Mouse (Mus musculus): ENCODE measurements around the gene Hist2h3c2.
"Not testable (repeated sequence)": the region's sequence is repeated elsewhere in the genome, so short reads cannot be mapped to it uniquely, and the experiment has no call there.

Hist2h3c2 gene

DNA sequence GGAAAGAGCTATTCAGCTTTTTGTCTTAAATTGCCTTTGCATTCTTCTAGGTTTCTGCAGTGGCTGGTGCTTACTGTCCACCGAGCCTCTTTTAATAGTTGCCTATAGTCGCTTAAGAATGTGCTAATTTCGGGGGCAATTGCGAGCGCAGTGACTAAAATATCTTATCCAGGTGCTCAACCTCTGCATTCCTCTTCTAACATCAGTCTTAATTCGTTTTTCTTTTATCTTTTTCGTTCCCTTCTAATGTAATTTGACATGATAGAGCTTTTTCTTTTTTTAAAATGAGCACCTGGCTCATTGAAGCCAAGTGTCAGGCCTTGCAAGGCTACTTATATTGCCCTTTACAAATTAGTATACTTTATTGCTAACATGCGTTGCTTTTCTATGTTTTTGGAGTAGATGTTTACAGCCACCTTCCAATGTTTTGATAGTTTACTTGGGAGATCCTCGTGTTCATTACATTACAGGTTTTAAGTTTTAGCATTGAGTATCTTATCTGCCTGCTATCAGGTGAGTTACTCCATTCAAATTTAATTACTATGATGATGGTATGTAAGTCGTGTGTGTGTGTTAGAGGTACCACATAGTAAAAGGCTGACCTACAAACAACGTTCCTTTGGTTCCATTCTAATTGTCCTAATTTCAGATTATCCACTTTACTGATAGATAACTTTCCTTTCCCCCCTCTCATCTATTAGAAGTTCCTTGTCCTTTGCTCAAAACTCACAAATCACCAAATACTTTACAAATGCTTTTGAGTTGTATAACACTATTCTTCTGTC, 8.6 kb upstream of the Hist2h3c2 start:
- POLR2A ChIA-PET: interaction anchor here (0.6 to 1.4 kb wide), 26 partner anchors 8 to 166 kb away, joined by 3 to 42 read pairs (median 4); partner anchors contain the start of genes Hist2h2bb (in 4 of the 4), Hist2h2ac (in 3 of the 4), Hist2h3b (in 3 of the 4) and Bola1 (in 2 of the 4)
- CTCF ChIA-PET: interaction anchor here in 3 of 4 experiments (0.7 to 1.3 kb wide), 3 partner anchors 15 to 30 kb away, joined by 3 to 5 read pairs (median 3); partner anchors contain the start of gene Hist2h4 (in 1 of the 3)

DNA sequence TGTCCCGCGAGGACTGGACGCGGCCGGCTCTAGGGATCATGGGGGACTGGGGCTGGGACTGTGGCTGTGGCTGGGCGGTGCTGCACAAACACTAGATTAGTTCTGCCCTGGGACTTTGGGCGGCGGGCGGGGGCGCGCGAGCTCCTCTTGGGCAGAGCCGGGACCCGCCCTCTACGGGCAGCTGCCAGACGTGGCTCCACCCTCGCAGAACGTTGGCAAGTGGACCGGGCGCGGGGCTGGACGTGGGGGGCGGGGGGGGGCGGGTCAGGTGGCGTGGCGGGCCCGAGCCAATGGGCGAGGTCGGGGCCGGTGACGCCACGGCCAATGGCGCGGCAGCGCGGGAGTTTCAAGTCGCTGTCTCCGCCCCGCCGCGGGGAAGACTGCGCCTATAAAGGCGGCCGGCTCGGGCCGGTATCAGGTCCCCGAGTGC, 7.5 kb upstream of the Hist2h3c2 start, which contains the start of gene Hist2h3c1:
Hist2h3c1 (plus strand) TSS at position 259 of the 430 bp plus-strand sequence.
- ChIA-PET POLR2A (interaction anchor here in 3 of 4 experiments (0.6 to 1.4 kb wide), 9 partner anchors 9 to 31 kb away, joined by 3 to 42 read pairs (median 7); partner anchors contain the start of genes Hist2h2bb (in 2 of the 3), Bola1 (in 1 of the 3), Hist2h2ab (in 1 of the 3) and Hist2h2ac (in 1 of the 3)), CTCF (interaction anchor here in 1 of 4 experiments (0.7 kb wide), 1 partner anchor 16 kb away, joined by 5 read pairs; no protein-coding TSS in a partner anchor)

GRCm38 (mm10) chr3:96246018-96246417, 7.1 kb upstream of the Hist2h3c2 start:
- POLR2A ChIA-PET, CTCF ChIA-PET: not testable (repeated sequence)

- CTCF ChIA-PET: not testable (repeated sequence)
- POLR2A ChIA-PET: interaction anchor here in 3 of 4 experiments (0.6 to 6.2 kb wide), 34 partner anchors 9 to 371 kb away, joined by 3 to 149 read pairs (median 3); partner anchors contain the start of genes Bola1 (in 3 of the 3), Hist2h2ab (in 3 of the 3), Hist2h2ac (in 3 of the 3) and Hist2h2bb (in 3 of the 3)
Measured at GRCm38 (mm10) chr3:96245003-96245886, 6.3 kb upstream of the Hist2h3c2 start, which contains the start of gene Hist2h2aa1. Gene Hist2h2aa1 (plus strand): TSS chr3:96245497.

- CTCF ChIA-PET: no interaction called here
- POLR2A ChIA-PET: interaction anchor here in 3 of 4 experiments (0.6 to 6.2 kb wide), 48 partner anchors 10 to 432 kb away, joined by 3 to 149 read pairs (median 4); partner anchors contain the start of genes Bola1 (in 3 of the 3), Hist2h2ab (in 3 of the 3), Hist2h2ac (in 3 of the 3) and Hist2h2bb (in 3 of the 3)
Measured at GRCm38 (mm10) chr3:96243921-96244572, 5.1 kb upstream of the Hist2h3c2 start.

- ChIA-PET CTCF (no interaction called here), POLR2A (interaction anchor here (0.6 to 6.2 kb wide), 23 partner anchors 10 to 290 kb away, joined by 3 to 149 read pairs (median 7); partner anchors contain the start of genes Hist2h2bb (in 4 of the 4), Hist2h4 (in 4 of the 4), Bola1 (in 2 of the 4) and Hist2h2ab (in 2 of the 4))
Measured at GRCm38 (mm10) chr3:96240799-96241197, 1.9 kb upstream of the Hist2h3c2 start.

- CTCF ChIA-PET: not testable (repeated sequence)
Measured at GRCm38 (mm10) chr3:96239949-96240798, 1.2 kb upstream of the Hist2h3c2 start, which contains the start of gene Hist2h2aa2. Gene Hist2h2aa2 (minus strand): TSS chr3:96240276.

GRCm38 (mm10) chr3:96237904-96238511, 919 bp downstream of the Hist2h3c2 start:
- ChIA-PET CTCF (interaction anchor here in 3 of 4 experiments (0.5 to 1.8 kb wide), 4 partner anchors 9 to 172 kb away, joined by 3 to 7 read pairs (median 4); no protein-coding TSS in a partner anchor), POLR2A (interaction anchor here (0.6 to 12.2 kb wide), 80 partner anchors 9 to 584 kb away, joined by 3 to 457 read pairs (median 5); partner anchors contain the start of genes Bola1 (in 4 of the 4), Hist2h2ab (in 4 of the 4), Hist2h2ac (in 4 of the 4) and Hist2h2be (in 4 of the 4))

More at GRCm38 (mm10) chr3:96239949-96240798, 1.2 kb upstream of the Hist2h3c2 start, which contains the start of gene Hist2h2aa2:
- POLR2A ChIA-PET: interaction anchor here (0.6 to 6.2 kb wide), 20 partner anchors 11 to 289 kb away, joined by 3 to 149 read pairs (median 6); partner anchors contain the start of genes Hist2h2bb (in 4 of the 4), Hist2h4 (in 4 of the 4), Bola1 (in 2 of the 4) and Hist2h2ab (in 2 of the 4)

DNA sequence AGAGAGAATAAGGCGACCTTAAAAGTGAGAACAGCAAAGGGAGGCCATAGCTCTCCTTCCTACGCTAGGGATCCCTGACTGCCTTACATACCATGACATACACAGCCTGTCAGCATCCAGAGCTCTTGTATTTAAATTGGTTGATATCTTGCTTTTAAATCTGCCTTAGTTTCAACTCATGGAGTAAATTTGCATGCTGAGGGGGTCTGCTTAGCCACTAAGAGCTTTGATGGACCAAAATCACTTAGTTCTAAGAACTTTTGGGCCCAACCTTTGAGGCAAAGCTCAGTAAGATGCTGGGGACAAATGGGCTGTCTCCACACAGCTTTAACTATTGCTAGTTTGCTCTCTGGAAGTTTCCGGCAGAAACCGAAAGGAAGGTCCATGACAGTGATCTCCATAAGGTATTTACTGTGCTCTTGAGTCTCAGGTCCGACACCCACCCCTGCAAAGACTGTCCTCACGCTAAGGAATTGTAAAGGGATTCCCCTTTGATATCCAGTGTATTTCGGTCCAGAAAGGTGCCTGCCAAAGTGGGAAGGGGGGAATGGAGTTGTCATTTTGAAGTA, 1.5 kb downstream of the Hist2h3c2 start:
- ChIA-PET POLR2A (interaction anchor here (0.6 to 12.2 kb wide), 74 partner anchors 9 to 583 kb away, joined by 3 to 457 read pairs (median 5); partner anchors contain the start of genes Bola1 (in 4 of the 4), Hist2h2ab (in 4 of the 4), Hist2h2ac (in 4 of the 4) and Hist2h2be (in 4 of the 4)), CTCF (interaction anchor here in 2 of 4 experiments (1.2 to 1.8 kb wide), 3 partner anchors 40 to 171 kb away, joined by 3 to 7 read pairs (median 4); no protein-coding TSS in a partner anchor)

DNA sequence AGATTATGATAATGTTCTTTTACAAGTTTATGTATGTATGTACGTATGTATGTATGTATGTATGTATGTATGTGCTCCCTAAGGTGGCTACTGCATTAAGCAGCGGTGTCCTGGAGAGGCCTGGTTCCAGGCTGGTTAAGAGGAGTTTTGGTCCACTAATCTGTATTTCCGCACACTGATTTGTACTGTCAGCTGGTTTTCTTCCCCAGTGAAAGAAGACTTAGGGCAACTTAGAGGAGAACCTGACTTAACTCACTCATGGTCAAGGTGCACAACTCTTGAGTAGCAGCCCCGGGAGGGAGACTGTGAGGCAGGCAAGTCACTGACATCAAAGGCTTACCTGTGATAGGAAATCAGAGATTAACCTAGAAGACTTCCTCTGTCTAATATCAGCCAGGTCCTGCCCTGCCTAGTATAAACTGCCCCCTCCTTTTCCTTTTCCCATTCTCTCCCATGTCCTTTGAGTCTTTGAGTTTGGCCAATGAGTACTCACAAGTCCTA, 2.0 kb downstream of the Hist2h3c2 start:
- CTCF ChIA-PET: interaction anchor here in 3 of 4 experiments (0.6 to 1.8 kb wide), 3 partner anchors 41 to 298 kb away, joined by 4 to 7 read pairs (median 4); no protein-coding TSS in a partner anchor
- POLR2A ChIA-PET: interaction anchor here (0.6 to 12.2 kb wide), 60 partner anchors 8 to 367 kb away, joined by 3 to 457 read pairs (median 6); partner anchors contain the start of genes Bola1 (in 4 of the 4), Hist2h2ab (in 4 of the 4), Hist2h2ac (in 4 of the 4) and Hist2h2be (in 4 of the 4)

DNA sequence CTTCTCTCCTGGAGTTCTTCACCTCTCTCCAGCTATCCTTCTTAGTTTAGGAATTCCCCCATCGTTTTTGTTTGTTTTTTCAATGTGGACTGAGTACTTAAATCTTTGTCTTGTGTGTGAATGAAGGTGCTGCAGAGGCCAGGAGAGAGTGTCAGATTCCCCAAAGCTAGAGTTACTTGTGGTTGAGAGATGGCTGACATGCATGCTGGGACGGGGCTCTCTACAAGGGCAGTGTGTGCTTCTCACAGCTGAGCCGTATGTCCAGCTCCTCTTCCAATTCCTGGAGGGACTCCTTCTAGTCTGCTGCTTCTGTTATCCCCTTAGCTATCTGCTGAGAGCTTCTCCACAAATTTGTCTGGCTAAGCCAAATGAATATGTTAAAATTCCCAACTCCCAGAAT, 3.1 kb downstream of the Hist2h3c2 start:
- ChIA-PET POLR2A (interaction anchor here in 3 of 4 experiments (0.5 to 12.2 kb wide), 29 partner anchors 9 to 1008 kb away, joined by 3 to 457 read pairs (median 5); partner anchors contain the start of genes Bola1 (in 3 of the 3), Hist2h2ab (in 3 of the 3), Hist2h2ac (in 3 of the 3) and Hist2h2be (in 3 of the 3)), CTCF (interaction anchor here in 1 of 4 experiments (1.1 kb wide), 1 partner anchor 42 kb away, joined by 3 read pairs; no protein-coding TSS in a partner anchor)

GRCm38 (mm10) chr3:96234914-96235313, 4.0 kb downstream of the Hist2h3c2 start:
- ChIA-PET POLR2A (interaction anchor here in 3 of 4 experiments (0.9 to 12.2 kb wide), 18 partner anchors 9 to 74 kb away, joined by 3 to 457 read pairs (median 9); partner anchors contain the start of genes Hist2h2ac (in 3 of the 3), Hist2h2be (in 3 of the 3), Hist2h4 (in 3 of the 3) and Bola1 (in 2 of the 3)), CTCF (interaction anchor here in 1 of 4 experiments (0.6 to 1.1 kb wide), 2 partner anchors 43 kb away, joined by 3 to 4 read pairs; no protein-coding TSS in a partner anchor)

- POLR2A ChIA-PET: interaction anchor here in 3 of 4 experiments (0.9 to 12.2 kb wide), 7 partner anchors 7 to 38 kb away, joined by 3 to 457 read pairs (median 4); partner anchors contain the start of genes Hist2h2ac (in 3 of the 3), Hist2h2be (in 3 of the 3), Bola1 (in 2 of the 3) and Hist2h2ab (in 2 of the 3)
- CTCF ChIA-PET: no interaction called here
Measured at GRCm38 (mm10) chr3:96231758-96232120, 7.2 kb downstream of the Hist2h3c2 start.
